Mouse (Mus musculus): ENCODE data around the gene Olfr492. TPM values are rescaled to one million over a fixed set of nuclear protein-coding genes. Genes with fewer than 3 reads are reported as not detected.

Olfr492 gene
- total RNA-seq (2015) (not detected in 2 replicates), total RNA-seq (2017) (not detected in 2 replicates)

- ATAC-seq (replicated peaks; ENCODE audit: poor library complexity), result no peak
These were observed at the start of gene Olfr492 for GRCm38 (mm10) chr7:108323574-108323973. Olfr492 (minus strand) TSS chr7:108323674.

GRCm38 (mm10) chr7:108365035-108365434 lies 41.6 kb upstream of the Olfr492 start, which contains the start of gene Olfr494:
Olfr494 (plus strand) TSS chr7:108365335.
- ATAC-seq (replicated peaks; ENCODE audit: poor library complexity), result no peak

- no peak for ATAC-seq (replicated peaks; ENCODE audit: poor library complexity)
These were observed 23.4 kb upstream of the Olfr492 start, which contains the start of gene Olfr493 for GRCm38 (mm10) chr7:108346879-108347278. Olfr493 (minus strand) TSS chr7:108346979.

- ATAC-seq (replicated peaks; ENCODE audit: poor library complexity), result no peak
These were observed 10.3 kb downstream of the Olfr492 start, which contains the start of gene Olfr491 for GRCm38 (mm10) chr7:108313151-108313550. Olfr491 (plus strand) TSS chr7:108313451.

GRCm38 (mm10) chr7:108288834-108289233 lies 34.6 kb downstream of the Olfr492 start, which contains the start of gene Olfr490:
Olfr490 (minus strand) TSS chr7:108288934.
- ATAC-seq (replicated peaks; ENCODE audit: poor library complexity), result no peak

Other genes with a start within 250 kb of the Olfr492 start
- gene Olfr481, start 243.8 kb downstream of the Olfr492 start, total RNA-seq (2015), result not detected in 2 replicates
- gene Olfr481, start 243.8 kb downstream of the Olfr492 start, total RNA-seq (2017), result not detected in 2 replicates
- gene Olfr482, start 226.1 kb downstream of the Olfr492 start, total RNA-seq (2015), result not detected in 2 replicates
- 0.04 TPM in 1 of 2 replicates, not detected in the other for gene Olfr482, start 226.1 kb downstream of the Olfr492 start, total RNA-seq (2017)
- not detected in 2 replicates for gene Olfr483, start 222.8 kb downstream of the Olfr492 start, total RNA-seq (2015)
- not detected in 2 replicates for gene Olfr483, start 222.8 kb downstream of the Olfr492 start, total RNA-seq (2017)
- not detected in 2 replicates for gene Olfr484, start 196.2 kb downstream of the Olfr492 start, total RNA-seq (2015)
- not detected in 2 replicates for gene Olfr484, start 196.2 kb downstream of the Olfr492 start, total RNA-seq (2017)
- gene Olfr485, start 163.8 kb downstream of the Olfr492 start, total RNA-seq (2015), result not detected in 2 replicates
- gene Olfr485, start 163.8 kb downstream of the Olfr492 start, total RNA-seq (2017), result not detected in 2 replicates
- gene Olfr486, start 150.9 kb downstream of the Olfr492 start, total RNA-seq (2015), result not detected in 2 replicates
- gene Olfr486, start 150.9 kb downstream of the Olfr492 start, total RNA-seq (2017), result not detected in 2 replicates
- not detected in 2 replicates for gene Olfr487, start 109.0 kb downstream of the Olfr492 start, total RNA-seq (2015)
- gene Olfr487, start 109.0 kb downstream of the Olfr492 start, total RNA-seq (2017), result not detected in 2 replicates
- gene Olfr488, start 65.3 kb downstream of the Olfr492 start, total RNA-seq (2015), result not detected in 2 replicates
- not detected in 2 replicates for gene Olfr488, start 65.3 kb downstream of the Olfr492 start, total RNA-seq (2017)
- gene Olfr490, start 34.7 kb downstream of the Olfr492 start, total RNA-seq (2015), result not detected in 2 replicates
- gene Olfr490, start 34.7 kb downstream of the Olfr492 start, total RNA-seq (2017), result not detected in 2 replicates
- gene Olfr491, start 10.2 kb downstream of the Olfr492 start, total RNA-seq (2015), result not detected in 2 replicates
- not detected in 2 replicates for gene Olfr491, start 10.2 kb downstream of the Olfr492 start, total RNA-seq (2017)
- not detected in 2 replicates for gene Olfr493, start 23.3 kb upstream of the Olfr492 start, total RNA-seq (2015)
- gene Olfr493, start 23.3 kb upstream of the Olfr492 start, total RNA-seq (2017), result not detected in 2 replicates
- gene Olfr494, start 41.7 kb upstream of the Olfr492 start, total RNA-seq (2015), result not detected in 2 replicates
- not detected in 2 replicates for gene Olfr494, start 41.7 kb upstream of the Olfr492 start, total RNA-seq (2017)
- not detected in 2 replicates for gene Olfr495, start 69.5 kb upstream of the Olfr492 start, total RNA-seq (2015)
- gene Olfr495, start 69.5 kb upstream of the Olfr492 start, total RNA-seq (2017), result not detected in 2 replicates
- not detected in 2 replicates for gene Olfr497, start 96.7 kb upstream of the Olfr492 start, total RNA-seq (2015)
- gene Olfr497, start 96.7 kb upstream of the Olfr492 start, total RNA-seq (2017), result not detected in 2 replicates
- gene Olfr498, start 141.7 kb upstream of the Olfr492 start, total RNA-seq (2015), result not detected in 2 replicates
- gene Olfr498, start 141.7 kb upstream of the Olfr492 start, total RNA-seq (2017), result not detected in 2 replicates
- not detected in 2 replicates for gene Olfr502, start 201.4 kb upstream of the Olfr492 start, total RNA-seq (2015)
- gene Olfr502, start 201.4 kb upstream of the Olfr492 start, total RNA-seq (2017), result not detected in 2 replicates
- gene Olfr503, start 220.9 kb upstream of the Olfr492 start, total RNA-seq (2015), result not detected in 2 replicates
- not detected in 2 replicates for gene Olfr503, start 220.9 kb upstream of the Olfr492 start, total RNA-seq (2017)
- gene Olfr504, start 242.1 kb upstream of the Olfr492 start, total RNA-seq (2015), result not detected in 2 replicates
- not detected in 2 replicates for gene Olfr504, start 242.1 kb upstream of the Olfr492 start, total RNA-seq (2017)